Mouse (Mus musculus) limb, embryonic 11.5 days (tissue): ENCODE results near the gene Umodl1. TPM values are rescaled to one million over a fixed set of nuclear protein-coding genes. Genes with fewer than 3 reads are reported as not detected.

Experiments
- ATAC-seq: fragments of 200-750 bp; cut with Nextera tagmentation; 2 replicates; pipeline ENCODE4 v1.8.0; 2017; ENCODE audit warnings: low read depth; ENCODE audit not compliant: insufficient number of reproducible peaks, low FRiP score, low TSS enrichment
- DNase-seq: peaks from one replicate; pipeline ENCODE4 v3.0.0-alpha.2; 2015; ENCODE audit warnings: low spot score
- H3K27ac ChIP-seq: fragments of 300-500 bp; sonication (generic); replicated peaks from 2 replicates; pipeline ENCODE4 v1.5.1; 2014; ENCODE audit warnings: low read depth, mild to moderate bottlenecking, low read length
- H3K27me3 ChIP-seq: fragments of 300-500 bp; sonication (generic); 2 replicates; pipeline ENCODE4 v1.6.1; 2014; ENCODE audit warnings: mild to moderate bottlenecking, low read length, mixed read lengths; ENCODE audit not compliant: control insufficient read depth, insufficient read depth
- H3K36me3 ChIP-seq: fragments of 300-500 bp; sonication (generic); 2 replicates; pipeline ENCODE4 v1.6.1; 2014; ENCODE audit warnings: mild to moderate bottlenecking, low read length, moderate library complexity, mixed read lengths; ENCODE audit not compliant: control insufficient read depth, insufficient read depth
- H3K4me1 ChIP-seq: fragments of 300-500 bp; sonication (generic); 2 replicates; pipeline ENCODE4 v1.6.1; 2014; ENCODE audit warnings: low read length, mixed read lengths; ENCODE audit not compliant: control insufficient read depth, insufficient read depth
- H3K4me2 ChIP-seq: fragments of 300-500 bp; sonication (generic); 2 replicates; pipeline ENCODE4 v1.6.1; 2014; ENCODE audit warnings: low read depth, mild to moderate bottlenecking, moderate library complexity; ENCODE audit not compliant: severe bottlenecking
- H3K4me3 ChIP-seq: fragments of 300-500 bp; sonication (generic); 2 replicates; pipeline ENCODE4 v1.5.1; 2014; ENCODE audit warnings: low read depth, low read length
- H3K9ac ChIP-seq: fragments of 300-500 bp; sonication (generic); 2 replicates; pipeline ENCODE4 v1.6.1; 2014; ENCODE audit warnings: mild to moderate bottlenecking, low read length
- H3K9me3 ChIP-seq: fragments of 300-500 bp; sonication (generic); 2 replicates; pipeline ENCODE4 v1.6.1; 2016; ENCODE audit warnings: low read length; ENCODE audit not compliant: control insufficient read depth
- WGBS: fragments of 180-500 bp; shearing (Covaris S2); extraction: QIAGEN DNeasy Blood & Tissue Kit; methylation state at CpG from one replicate; pipeline ENCODE4 v1.1.7; 2014; 5-methylcytosine and 5-hydroxymethylcytosine counted together
- microRNA-seq: library from miRNA; unstranded; fragments of <30 nt; microRNA quantifications from one replicate; pipeline ENCODE4, GENCODE M21; 2016
- polyA plus RNA-seq: library from polyadenylated mRNA; unstranded; fragments of >200 nt; fragmentation: Nextera tagmentation; extraction: Ambion mirVana; gene quantifications from 2 replicates; pipeline ENCODE4 v1.2.1, GENCODE M21; 2014

Umodl1 gene
- polyA plus RNA-seq, 1 experiment from 2014 or later, result not detected

GRCm38 (mm10) chr17:31057891-31058744 lies 103.7 kb downstream of the Umodl1 start:
- Histone ChIP-seq H3K4me3 (peak overlapping the region; percentile 38), H3K4me1 (peaks cover 19% of the 10 kb centered on the region), H3K9ac (peak overlapping the region; percentile 28; the same call in 1 of the 2 replicates), H3K9me3 (no peaks in the 10 kb centered on the region), H3K27ac (no peak overlapping the region), H3K27me3 (peaks cover 23% of the 10 kb centered on the region), H3K36me3 (no peaks in the 10 kb centered on the region), H3K4me2 (peak overlapping the region; percentile 81)
- ATAC-seq, result no peak
- DNase-seq, result peak; percentile 37
- WGBS, result 2% methylated on average over 31 of the region's 31 CpGs

- H3K27ac ChIP-seq, result no peak overlapping the region
- peak; percentile 52 for DNase-seq
Measured at GRCm38 (mm10) chr17:31058745-31059085, 104.3 kb downstream of the Umodl1 start.

GRCm38 (mm10) chr17:31060196-31060587 lies 105.8 kb downstream of the Umodl1 start:
- H3K4me3 ChIP-seq, result no peak overlapping the region
- H3K27ac ChIP-seq, result no peak overlapping the region
- H3K27me3 ChIP-seq, result peaks cover 23% of the 10 kb centered on the region
- no peak for DNase-seq
- no peaks in the 10 kb centered on the region for H3K36me3 ChIP-seq
- no peak overlapping the region for H3K4me2 ChIP-seq
- H3K9ac ChIP-seq, result no peak overlapping the region
- H3K9me3 ChIP-seq, result no peaks in the 10 kb centered on the region
- no peak for ATAC-seq
- WGBS, result 52% methylated on average over 4 of the region's 4 CpGs
- H3K4me1 ChIP-seq, result peaks cover 19% of the 10 kb centered on the region

More at GRCm38 (mm10) chr17:31058745-31059085, 104.3 kb downstream of the Umodl1 start:
- WGBS, result 4% methylated on average over 13 of the region's 13 CpGs
- Histone ChIP-seq H3K27me3 (peaks cover 23% of the 10 kb centered on the region), H3K4me3 (peak overlapping the region; percentile 38), H3K4me2 (peak overlapping the region; percentile 81), H3K4me1 (peaks cover 19% of the 10 kb centered on the region), H3K9ac (no peak overlapping the region), H3K36me3 (no peaks in the 10 kb centered on the region), H3K9me3 (no peaks in the 10 kb centered on the region)
- no peak for ATAC-seq

Small RNA genes lying within 50 kb of the gene (microRNA-seq; reads per million reads assigned to microRNA genes)
- not detected for gene Gm24026

Other genes with a start within 250 kb of the Umodl1 start
- not detected in 2 replicates for gene Glp1r, start 52.8 kb upstream of the Umodl1 start, polyA plus RNA-seq
- 6.3 and 6.9 TPM in 2 replicates for gene Abcg1, start 103.0 kb downstream of the Umodl1 start, polyA plus RNA-seq
- gene Tff3, start 175.0 kb downstream of the Umodl1 start, polyA plus RNA-seq, result not detected in 2 replicates
- not detected in 2 replicates for gene Tff2, start 189.6 kb downstream of the Umodl1 start, polyA plus RNA-seq
- not detected in 2 replicates for gene Tff1, start 210.6 kb downstream of the Umodl1 start, polyA plus RNA-seq
- gene Tmprss3, start 244.3 kb downstream of the Umodl1 start, polyA plus RNA-seq, result not detected in 2 replicates